Mouse (Mus musculus) cortical plate, adult 2 months (tissue): Measurements from ENCODE around the gene Rtf1. TPM values are rescaled to one million over a fixed set of nuclear protein-coding genes. Genes with fewer than 3 reads are reported as not detected.

Source experiments
- H3K27ac ChIP-seq: fragments of 200-500 bp; 2 replicates; pipeline ENCODE4 v1.5.1; 2012; ENCODE audit warnings: low read length, control low read depth, inconsistent platforms; ENCODE audit not compliant: insufficient read depth
- H3K4me1 ChIP-seq: fragments of 200-500 bp; 2 replicates; pipeline ENCODE4 v1.6.1; 2011; ENCODE audit warnings: low read length; ENCODE audit not compliant: control insufficient read depth, insufficient read depth
- H3K4me3 ChIP-seq: fragments of 200-500 bp; 2 replicates; pipeline ENCODE4 v1.5.1; 2011; ENCODE audit warnings: mild to moderate bottlenecking, low read length, control low read depth; ENCODE audit not compliant: insufficient read depth
- CTCF ChIP-seq: fragments of 200-500 bp; IDR thresholded peaks from 2 replicates; pipeline ENCODE4 v1.5.1; 2011; ENCODE audit warnings: mild to moderate bottlenecking, control low read depth, low read length; ENCODE audit not compliant: insufficient read depth; ENCODE audit errors: extremely low read depth
- POLR2A ChIP-seq: fragments of 200-500 bp; IDR thresholded peaks from 2 replicates; pipeline ENCODE4 v1.6.1; 2011; ENCODE audit warnings: mild to moderate bottlenecking, low read length, control low read depth; ENCODE audit not compliant: insufficient read depth; ENCODE audit errors: extremely low read depth
- polyA plus RNA-seq: library from polyadenylated mRNA; depleted of rRNA; stranded (reverse); fragments of >200 nt; gene quantifications from 2 replicates; pipeline ENCODE4 v1.2.3, GENCODE M21; 2012

The Rtf1 gene
- polyA plus RNA-seq, 1 experiment: 38.5 TPM

DNA sequence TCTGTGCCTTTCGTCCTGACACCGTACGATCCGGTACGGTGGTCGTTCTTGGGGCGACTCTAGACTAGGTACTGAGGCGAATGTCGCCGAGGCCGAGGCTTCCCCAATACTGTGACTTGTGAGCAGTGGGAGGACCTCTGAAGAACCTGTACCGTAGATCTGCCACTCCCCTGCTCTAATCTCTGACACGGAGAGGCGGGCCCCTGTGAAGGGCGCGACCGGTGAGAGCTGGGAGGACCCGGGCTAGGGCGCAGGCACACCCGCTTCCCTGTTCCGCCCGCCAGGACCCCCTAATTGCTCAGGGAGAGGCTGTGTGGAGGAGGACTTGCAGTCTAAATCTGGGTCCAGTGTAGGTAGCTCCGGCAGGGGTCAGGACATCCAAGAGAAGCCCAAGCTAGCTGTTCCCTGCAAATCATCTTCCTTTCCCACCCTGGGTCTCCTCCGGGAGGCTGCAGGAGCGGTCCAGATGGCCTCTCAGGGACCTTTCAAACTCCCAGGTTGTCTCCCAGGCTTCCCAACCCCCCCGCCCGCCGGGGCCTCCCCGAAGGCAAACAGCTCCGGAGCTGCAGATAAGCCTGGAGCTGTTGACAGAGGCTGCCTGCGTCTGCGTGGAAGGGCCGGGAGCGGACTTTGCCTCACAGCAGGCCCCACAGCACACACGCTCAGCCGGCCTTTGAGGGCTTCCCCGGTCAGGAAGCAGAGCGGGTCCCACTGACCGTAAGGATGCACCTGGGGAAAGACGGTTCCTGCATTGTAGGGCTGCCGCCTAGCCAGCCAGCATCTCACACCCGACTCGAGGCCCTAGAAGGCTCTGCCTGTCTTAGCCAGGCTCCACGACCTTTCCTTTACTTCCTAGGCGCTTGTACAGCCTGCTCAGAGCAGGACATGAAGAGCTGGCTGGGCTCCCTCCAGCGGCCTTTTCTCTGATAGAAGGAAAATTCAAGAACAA, 69.6 kb downstream of the Rtf1 start:
- Histone ChIP-seq H3K27ac (peak overlapping the region; percentile 64; the same call in 1 of the 2 replicates), H3K4me1 (peaks cover 9% of the 10 kb centered on the region), H3K4me3 (peak overlapping the region; percentile 93)
- TF ChIP-seq POLR2A: no peak
- no peak for TF ChIP-seq CTCF

GRCm38 (mm10) chr2:119745281-119745680, 70.4 kb downstream of the Rtf1 start:
- Histone ChIP-seq H3K4me1 (peaks cover 11% of the 10 kb centered on the region), H3K4me3 (peak overlapping the region; percentile 93; the same call in 1 of the 2 replicates), H3K27ac (no peak overlapping the region)
- TF ChIP-seq CTCF (peak; percentile 45), POLR2A (no peak)

DNA sequence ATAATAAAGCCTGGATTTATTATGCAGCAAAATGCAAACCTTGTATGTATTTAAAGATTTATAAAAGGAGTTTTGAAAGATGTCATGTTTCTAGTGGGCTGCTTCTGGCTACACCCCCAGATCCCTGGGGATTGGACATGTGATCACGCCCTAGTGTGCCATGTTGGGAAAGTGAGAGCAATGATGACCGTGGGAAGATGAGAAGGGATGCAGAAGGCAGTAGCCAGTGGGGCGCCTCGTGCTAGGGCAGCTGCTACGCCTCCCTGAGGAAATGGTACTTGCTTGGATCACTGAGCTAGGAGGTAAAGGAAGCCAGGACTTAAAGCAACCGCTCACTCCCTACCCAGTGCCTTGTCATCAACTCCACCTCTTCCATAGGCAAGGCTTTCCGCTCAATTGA, 72.7 kb downstream of the Rtf1 start:
- H3K4me3 ChIP-seq: no peak overlapping the region
- TF ChIP-seq CTCF (no peak), POLR2A (0 out of 2 replicates have a peak, but pooled peaks have one; percentile 32)
- H3K27ac ChIP-seq: peak overlapping the region; percentile 51
- peaks cover 11% of the 10 kb centered on the region for H3K4me1 ChIP-seq

GRCm38 (mm10) chr2:119749260-119749659, 74.4 kb downstream of the Rtf1 start:
- H3K27ac ChIP-seq: peak overlapping the region; percentile 42; the same call in 1 of the 2 replicates
- peaks cover 11% of the 10 kb centered on the region for H3K4me1 ChIP-seq
- no peak overlapping the region for H3K4me3 ChIP-seq
- TF ChIP-seq CTCF: no peak
- no peak for TF ChIP-seq POLR2A

- Histone ChIP-seq H3K4me1 (peaks cover 1% of the 10 kb centered on the region; the same call in 1 of the 2 replicates), H3K4me3 (peak overlapping the region; percentile 44), H3K27ac (peak overlapping the region; percentile 66; the same call in 1 of the 2 replicates)
- TF ChIP-seq POLR2A (no peak), CTCF (no peak)
Observed at GRCm38 (mm10) chr2:119757601-119758100, 82.8 kb downstream of the Rtf1 start.

DNA sequence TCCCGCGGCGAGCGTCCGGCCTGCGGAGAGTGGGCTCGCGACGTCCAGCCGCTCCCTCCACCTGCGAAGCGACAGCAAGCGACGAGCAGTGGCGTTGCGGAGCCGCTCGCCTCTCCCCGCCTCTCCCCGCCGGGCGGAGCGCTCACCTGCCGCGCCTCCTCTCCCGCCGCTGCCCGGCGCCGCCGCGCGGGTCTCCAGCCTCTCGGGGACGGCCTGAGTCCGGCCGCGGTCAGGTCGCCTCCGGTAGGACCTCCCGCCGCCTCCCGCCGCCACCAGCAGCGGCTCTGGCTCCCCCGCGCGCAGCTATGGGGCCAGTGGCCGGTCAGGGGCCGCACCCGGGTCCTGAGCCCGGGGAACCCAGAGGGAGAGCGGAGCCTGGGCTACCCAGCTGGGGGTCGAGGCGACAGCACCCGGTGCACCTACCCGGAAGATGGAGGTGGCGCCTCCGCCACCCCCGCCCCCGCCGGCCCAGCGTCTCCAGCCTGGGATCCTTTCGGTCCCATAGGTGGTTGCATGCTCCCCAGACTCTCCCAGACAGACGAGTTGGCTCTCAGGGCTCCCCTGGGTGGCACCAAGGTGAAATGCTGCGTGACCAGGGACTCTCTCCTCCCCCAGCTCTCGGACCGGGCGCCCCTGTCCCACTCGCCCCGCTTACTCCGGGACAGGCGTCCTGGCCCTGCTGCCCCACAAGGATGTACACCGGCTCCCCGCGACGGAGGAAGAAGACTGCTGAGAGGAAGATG, 83.4 kb downstream of the Rtf1 start:
- Histone ChIP-seq H3K4me3 (peak overlapping the region; percentile 44), H3K4me1 (peaks cover 1% of the 10 kb centered on the region; the same call in 1 of the 2 replicates), H3K27ac (peak overlapping the region; percentile 66)
- TF ChIP-seq POLR2A: no peak
- TF ChIP-seq CTCF: no peak

- Histone ChIP-seq H3K27ac (no peak overlapping the region), H3K4me1 (peaks cover 1% of the 10 kb centered on the region; the same call in 1 of the 2 replicates), H3K4me3 (peak overlapping the region; percentile 44)
- TF ChIP-seq POLR2A: no peak
- no peak for TF ChIP-seq CTCF
Observed at GRCm38 (mm10) chr2:119758844-119759835, 84.3 kb downstream of the Rtf1 start.

DNA sequence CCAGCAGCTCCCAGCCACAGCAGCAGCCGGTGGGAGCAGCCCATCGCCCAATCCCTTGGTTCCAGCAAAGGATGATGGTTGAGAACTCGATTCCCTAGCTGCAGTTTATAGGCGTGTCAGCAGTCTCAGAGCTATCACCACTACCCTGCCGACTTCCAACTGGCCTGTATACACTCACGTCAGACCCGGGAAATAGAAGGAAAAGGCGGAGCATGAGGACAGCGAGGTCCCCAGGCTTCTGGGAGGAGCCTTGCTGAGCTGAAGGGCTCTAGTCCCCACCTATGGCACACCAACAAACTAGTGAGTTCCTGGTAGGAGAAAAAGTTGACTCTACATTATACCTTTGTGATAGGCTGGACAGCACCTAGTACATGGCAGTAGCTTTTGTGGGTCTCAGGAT, 85.4 kb downstream of the Rtf1 start, which contains the start of gene Ltk:
Ltk (minus strand) TSS at position 181 of the 400 bp plus-strand sequence.
- Histone ChIP-seq H3K27ac (no peak within 1 kb of the TSS), H3K4me1 (peaks cover 1% of the 10 kb centered on the region; the same call in 1 of the 2 replicates), H3K4me3 (peak within 1 kb of the TSS; percentile 44; the same call in 1 of the 2 replicates)
- no peak for TF ChIP-seq CTCF
- no peak for TF ChIP-seq POLR2A
